Mouse (Mus musculus) telencephalon, adult 2 months (tissue): ENCODE results near the gene Myo1b.

Experiments
- DNase-seq: peaks from one replicate; pipeline ENCODE4 v3.0.0-alpha.2; 2011; ENCODE audit warnings: low read depth, low spot score

Myo1b gene

GRCm38 (mm10) chr1:51795586-51796309 is 120.1 kb downstream of the Myo1b start:
- DNase-seq: no peak

- DNase-seq: no peak
Observed at GRCm38 (mm10) chr1:51789269-51789668, 126.6 kb downstream of the Myo1b start.

- no peak for DNase-seq
Observed at GRCm38 (mm10) chr1:51782091-51782490, 133.8 kb downstream of the Myo1b start.

GRCm38 (mm10) chr1:51780357-51780756 is 135.5 kb downstream of the Myo1b start:
- DNase-seq: no peak

GRCm38 (mm10) chr1:51778241-51778640 is 137.6 kb downstream of the Myo1b start:
- no peak for DNase-seq

GRCm38 (mm10) chr1:51770504-51770871 is 145.4 kb downstream of the Myo1b start:
- DNase-seq: no peak

- DNase-seq: no peak
Observed at GRCm38 (mm10) chr1:51769815-51770503, 145.9 kb downstream of the Myo1b start.

GRCm38 (mm10) chr1:51766271-51766670 is 149.6 kb downstream of the Myo1b start:
- DNase-seq: no peak

GRCm38 (mm10) chr1:51765156-51765555 is 150.7 kb downstream of the Myo1b start:
- DNase-seq: no peak

- DNase-seq: no peak
Observed at GRCm38 (mm10) chr1:51759657-51760056, 156.2 kb downstream of the Myo1b start.

- DNase-seq: peak; percentile 74
Observed at GRCm38 (mm10) chr1:51758326-51759109, 157.4 kb downstream of the Myo1b start.

- no peak for DNase-seq
Observed at GRCm38 (mm10) chr1:51753621-51754020, 162.2 kb downstream of the Myo1b start.

GRCm38 (mm10) chr1:51751006-51751405 is 164.9 kb downstream of the Myo1b start:
- DNase-seq: no peak

- no peak for DNase-seq
Observed at GRCm38 (mm10) chr1:51748306-51748705, 167.6 kb downstream of the Myo1b start.

GRCm38 (mm10) chr1:51747494-51747893 is 168.4 kb downstream of the Myo1b start:
- peak; percentile 33 for DNase-seq

GRCm38 (mm10) chr1:51746711-51747240 is 169.1 kb downstream of the Myo1b start:
- no peak for DNase-seq

- no peak for DNase-seq
Observed at GRCm38 (mm10) chr1:51743756-51744425, 172.0 kb downstream of the Myo1b start.

GRCm38 (mm10) chr1:51742586-51742985 is 173.3 kb downstream of the Myo1b start:
- DNase-seq: no peak

- DNase-seq: no peak
Observed at GRCm38 (mm10) chr1:51740626-51741231, 175.1 kb downstream of the Myo1b start.

GRCm38 (mm10) chr1:51739252-51739852 is 176.5 kb downstream of the Myo1b start:
- DNase-seq: no peak

GRCm38 (mm10) chr1:51736822-51737221 is 179.0 kb downstream of the Myo1b start:
- no peak for DNase-seq
